Mouse (Mus musculus) MEL (cell line): ENCODE measurements around the gene Rnf34. TPM values are rescaled to one million over a fixed set of nuclear protein-coding genes. Genes with fewer than 3 reads are reported as not detected.

Experiments
- DNase-seq: peaks from one replicate; pipeline ENCODE4 v3.0.0; 2011; ENCODE audit warnings: low read depth, low spot score
- H3K27ac ChIP-seq: 2 replicates; pipeline ENCODE4 v1.5.1; 2012; ENCODE audit warnings: low read depth, mild to moderate bottlenecking, control low read depth, low read length, moderate library complexity; ENCODE audit not compliant: control insufficient read depth
- H3K27me3 ChIP-seq, 2 experiments: fragments of 150-350 bp in 1 of 2; sonication (generic) in 1 of 2; 2 replicates each; pipeline ENCODE4 v1.6.1; 2012; ENCODE audit warnings: low read length in 2 of 2, mild to moderate bottlenecking in 2 of 2, improper control_type of control experiment in 1 of 2, moderate library complexity in 1 of 2; ENCODE audit not compliant: insufficient read depth in 2 of 2, control insufficient read depth in 1 of 2
- H3K36me3 ChIP-seq, 2 experiments: 2 replicates each; pipeline ENCODE4 v1.6.1; 2012 to 2014; ENCODE audit warnings: low read length in 2 of 2, improper control_type of control experiment in 1 of 2, inconsistent platforms in 1 of 2, mild to moderate bottlenecking in 1 of 2; ENCODE audit not compliant: insufficient read depth in 2 of 2, control insufficient read depth in 1 of 2
- H3K4me1 ChIP-seq, 2 experiments: fragments of 150-350 bp in 1 of 2; sonication (generic) in 1 of 2; 2 replicates each; pipeline ENCODE4 v1.6.1; 2012; ENCODE audit warnings: low read length in 2 of 2, improper control_type of control experiment in 1 of 2, mild to moderate bottlenecking in 1 of 2; ENCODE audit not compliant: insufficient read depth in 2 of 2, control insufficient read depth in 1 of 2
- H3K4me3 ChIP-seq, 2 experiments: fragments of 150-350 bp in 1 of 2; sonication (generic) in 1 of 2; 2 replicates each; pipeline ENCODE4 v1.5.1; 2012; ENCODE audit warnings: low read depth in 2 of 2, low read length in 2 of 2, mild to moderate bottlenecking in 2 of 2, moderate library complexity in 2 of 2, control low read depth in 1 of 2, improper control_type of control experiment in 1 of 2; ENCODE audit not compliant: control insufficient read depth in 1 of 2, insufficient read depth in 1 of 2
- H3K79me2 ChIP-seq: 2 replicates; pipeline ENCODE4 v1.6.1; 2012; ENCODE audit warnings: mild to moderate bottlenecking, low read length, moderate library complexity; ENCODE audit not compliant: control insufficient read depth, poor library complexity, insufficient read depth
- H3K9ac ChIP-seq: 2 replicates; pipeline ENCODE4 v1.6.1; 2012; ENCODE audit warnings: low read depth, mild to moderate bottlenecking, control low read depth, low read length, moderate library complexity; ENCODE audit not compliant: control insufficient read depth, poor library complexity, severe bottlenecking
- H3K9me3 ChIP-seq: fragments of 150-350 bp; sonication (generic); replicated peaks from 2 replicates; pipeline ENCODE4 v1.6.1; 2012; ENCODE audit warnings: mild to moderate bottlenecking, low read length, improper control_type of control experiment, moderate library complexity; ENCODE audit not compliant: insufficient read depth
- CTCF ChIP-seq, 3 experiments: IDR thresholded peaks in 2 of 3; conservative IDR thresholded peaks in 1 of 3; 2 replicates each; pipeline ENCODE4 v1.5.1; 2011 to 2012; ENCODE audit warnings: low read length in 3 of 3, low read depth in 2 of 3, mild to moderate bottlenecking in 2 of 3, improper control_type of control experiment in 1 of 3, inconsistent platforms in 1 of 3, mixed read lengths in 1 of 3, moderate library complexity in 1 of 3; ENCODE audit not compliant: control insufficient read depth in 1 of 3, insufficient read depth in 1 of 3, poor library complexity in 1 of 3, severe bottlenecking in 1 of 3
- EP300 ChIP-seq, 2 experiments: IDR thresholded peaks; 2 replicates each; pipeline ENCODE4 v1.6.1; 2011; ENCODE audit warnings: improper control_type of control experiment in 2 of 2, low read length in 2 of 2, low read depth in 1 of 2, mild to moderate bottlenecking in 1 of 2
- ETS1 ChIP-seq: IDR thresholded peaks from 2 replicates; pipeline ENCODE4 v1.6.1; 2012; ENCODE audit warnings: low read depth, mild to moderate bottlenecking, inconsistent platforms, low read length, improper control_type of control experiment, moderate library complexity
- HCFC1 ChIP-seq: IDR thresholded peaks from 2 replicates; pipeline ENCODE4 v1.6.1; 2012; ENCODE audit warnings: low read depth, mild to moderate bottlenecking, inconsistent platforms, low read length, improper control_type of control experiment, moderate library complexity
- MAFK ChIP-seq: IDR thresholded peaks from 2 replicates; pipeline ENCODE4 v1.6.1; 2011; ENCODE audit warnings: low read depth, mild to moderate bottlenecking, low read length, improper control_type of control experiment, borderline replicate concordance
- MAZ ChIP-seq: IDR thresholded peaks from 2 replicates; pipeline ENCODE4 v1.6.1; 2012; ENCODE audit warnings: low read depth, mild to moderate bottlenecking, inconsistent platforms, low read length, improper control_type of control experiment
- MXI1 ChIP-seq: IDR thresholded peaks from 2 replicates; pipeline ENCODE4 v1.6.1; 2011; ENCODE audit warnings: mild to moderate bottlenecking, low read depth, low read length, improper control_type of control experiment
- MYB ChIP-seq: IDR thresholded peaks from 2 replicates; pipeline ENCODE4 v1.6.1; 2011; ENCODE audit warnings: mild to moderate bottlenecking, low read depth, low read length, improper control_type of control experiment
- NELFE ChIP-seq: IDR thresholded peaks from 2 replicates; pipeline ENCODE4 v1.6.1; 2011; ENCODE audit warnings: low read depth, low read length, improper control_type of control experiment
- POLR2A ChIP-seq, 2 experiments: IDR thresholded peaks; 2 replicates each; pipeline ENCODE4 v1.6.1; 2011 to 2012; ENCODE audit warnings: low read length in 2 of 2, mild to moderate bottlenecking in 2 of 2, control low read depth in 1 of 2, improper control_type of control experiment in 1 of 2, low read depth in 1 of 2, moderate library complexity in 1 of 2; ENCODE audit not compliant: control insufficient read depth in 1 of 2, insufficient read depth in 1 of 2, poor library complexity in 1 of 2
- POLR2AphosphoS5 ChIP-seq: IDR thresholded peaks from 2 replicates; pipeline ENCODE4 v1.6.1; 2012; ENCODE audit warnings: low read depth, borderline replicate concordance, mild to moderate bottlenecking, inconsistent platforms, low read length, moderate library complexity, mixed read lengths
- RAD21 ChIP-seq: IDR thresholded peaks from 2 replicates; pipeline ENCODE4 v1.6.1; 2011; ENCODE audit warnings: mild to moderate bottlenecking, low read depth, low read length, improper control_type of control experiment
- TAL1 ChIP-seq: IDR thresholded peaks from 2 replicates; pipeline ENCODE4 v1.6.1; 2012; ENCODE audit warnings: mild to moderate bottlenecking, inconsistent platforms, low read length, moderate library complexity, mixed read lengths
- TCF12 ChIP-seq: IDR thresholded peaks from 2 replicates; pipeline ENCODE4 v1.6.1; 2014; ENCODE audit warnings: low read depth, mild to moderate bottlenecking, inconsistent platforms, low read length, improper control_type of control experiment, moderate library complexity
- USF2 ChIP-seq, 2 experiments: IDR thresholded peaks; 2 replicates each; pipeline ENCODE4 v1.6.1; 2011 to 2012; ENCODE audit warnings: improper control_type of control experiment in 2 of 2, low read length in 2 of 2, borderline replicate concordance in 1 of 2, inconsistent platforms in 1 of 2, low read depth in 1 of 2, mild to moderate bottlenecking in 1 of 2; ENCODE audit not compliant: insufficient read depth in 1 of 2
- ZNF384 ChIP-seq: IDR thresholded peaks from 2 replicates; pipeline ENCODE4 v1.6.1; 2012; ENCODE audit warnings: low read depth, mild to moderate bottlenecking, inconsistent platforms, low read length, improper control_type of control experiment
- polyA plus RNA-seq, 2 experiments: library from polyadenylated mRNA; stranded (reverse) in 1 of 2; unstranded in 1 of 2; fragments of >175 nt in 1 of 2; fragments of >200 nt in 1 of 2; gene quantifications; 2 replicates each; pipeline versions ENCODE4 v1.2.1 to v1.2.4; 2012; ENCODE audit warnings: low replicate concordance in 2 of 2, low read depth in 1 of 2; ENCODE audit not compliant: insufficient read length in 2 of 2, insufficient read depth in 1 of 2, missing spikeins in 1 of 2
- total RNA-seq: library from RNA; depleted of rRNA; stranded (reverse); fragments of 300-350 nt; gene quantifications from 2 replicates; pipeline ENCODE4 v1.2.3, GENCODE M21; 2012

The Rnf34 gene
- total and polyA plus RNA-seq, 3 experiments: 14.8 to 27.4 TPM; not detected in 1

DNA sequence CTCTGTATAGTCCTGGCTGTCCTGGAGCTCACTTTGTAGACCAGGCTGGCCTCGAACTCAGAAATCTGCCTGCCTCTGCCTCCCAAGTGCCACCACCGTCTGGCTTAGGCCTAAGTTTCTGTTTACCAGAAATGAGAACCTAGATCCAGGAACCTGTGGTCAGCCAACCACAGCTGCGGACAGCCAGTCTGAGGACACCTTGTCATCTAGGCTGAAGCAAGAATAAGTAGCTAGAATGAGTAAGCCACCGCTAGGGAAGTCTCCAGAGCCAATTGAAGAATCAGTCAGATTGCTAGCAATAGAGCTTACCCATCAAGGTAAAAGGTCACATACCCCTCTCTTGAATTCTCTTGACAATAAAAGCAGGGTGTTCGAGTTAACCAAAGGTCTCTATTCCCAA lies 6.0 kb upstream of the Rnf34 start:
- H3K79me2 ChIP-seq: no peaks in the 10 kb centered on the region
- TF ChIP-seq HCFC1 (no peak), POLR2A (IDR thresholded peaks at IDR 0.05; ENCODE audit: control insufficient read depth in 1 of 2, insufficient read depth in 1 of 2, low read depth in 1 of 2, low read length in 2 of 2, poor library complexity in 1 of 2) (no peak)
- TF ChIP-seq, all 39 proteins: peak for 0
- H3K9ac ChIP-seq: no peak overlapping the region
- peaks cover 2 to 9% of the 10 kb centered on the region in 2 experiments; a peak in 3 of 4 replicates for H3K4me1 ChIP-seq
- H3K9me3 ChIP-seq: no peaks in the 10 kb centered on the region
- no peak for DNase-seq
- H3K27ac ChIP-seq: no peak overlapping the region
- H3K27me3 ChIP-seq: no peaks in the 10 kb centered on the region
- no peak overlapping the region for H3K4me3 ChIP-seq
- H3K36me3 ChIP-seq: peaks cover 0 to 9% of the 10 kb centered on the region in 2 experiments; a peak in 2 of 4 replicates

DNA sequence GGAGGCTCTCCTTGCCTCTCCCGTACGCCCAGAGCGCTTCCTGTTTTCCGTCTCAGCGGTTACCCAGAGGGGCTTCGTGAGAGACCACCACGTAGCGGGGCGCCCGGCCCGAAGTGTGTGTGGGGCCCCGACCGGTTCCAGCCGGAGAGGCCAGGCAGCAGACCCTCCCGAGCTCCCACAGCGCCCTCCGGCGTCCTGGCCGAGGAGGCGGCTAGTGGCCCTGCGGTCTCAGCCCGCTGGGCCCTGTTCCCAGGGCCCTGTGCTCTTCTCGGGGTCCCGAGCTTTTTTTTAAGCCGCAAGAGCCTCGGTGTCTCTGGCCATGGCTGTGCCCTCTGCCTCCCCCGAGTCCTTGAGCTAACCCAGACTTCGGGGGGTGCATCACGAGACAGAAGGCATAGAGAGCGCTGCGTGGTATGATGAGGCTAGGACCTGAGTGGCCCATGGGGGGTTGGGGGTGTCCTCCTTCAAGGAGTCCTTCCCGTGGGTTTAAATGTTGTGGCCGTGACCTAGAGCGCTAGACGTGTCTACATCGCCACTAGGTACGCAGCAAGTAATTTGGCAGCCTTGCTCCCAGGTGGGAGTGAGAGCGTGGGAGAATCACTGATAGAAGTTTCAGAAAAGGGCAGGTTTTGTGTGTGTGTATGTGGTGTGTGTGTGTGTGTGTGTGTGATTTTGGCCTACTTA lies 613 bp downstream of the Rnf34 start:
- DNase-seq: no peak
- TF ChIP-seq USF2 (IDR thresholded peaks at IDR 0.05; ENCODE audit: borderline replicate concordance in 1 of 2, insufficient read depth in 1 of 2, low read depth in 1 of 2, low read length in 2 of 2) (no peak), MAZ (0 out of 2 replicates have a peak, but pooled peaks have one; percentile 0), POLR2AphosphoS5 (0 out of 2 replicates have a peak, but pooled peaks have one; percentile 8), ZNF384 (no peak), TCF12 (no peak), TAL1 (no peak), ETS1 (no peak), MAFK (no peak), HCFC1 (no peak), EP300 (IDR thresholded peaks at IDR 0.05; ENCODE audit: low read depth in 1 of 2, low read length in 2 of 2) (no peak), RAD21 (no peak; the same call in 1 of the 2 replicates), MXI1 (0 out of 2 replicates have a peak, but pooled peaks have one; percentile 7), CTCF (IDR thresholded peaks at IDR 0.05 in 2 of 3, conservative IDR thresholded peaks at IDR 0.05 in 1 of 3; ENCODE audit: control insufficient read depth in 1 of 3, insufficient read depth in 1 of 3, low read depth in 2 of 3, low read length in 3 of 3, poor library complexity in 1 of 3, severe bottlenecking in 1 of 3) (peak in 2 of 3 experiments; percentile 33 to 45; a peak in 3 of 6 replicates), MYB (no peak), NELFE (no peak)
- H3K36me3 ChIP-seq: peaks cover 0 to 15% of the 10 kb centered on the region in 2 experiments; a peak in 2 of 4 replicates
- H3K79me2 ChIP-seq: peaks cover 16% of the 10 kb centered on the region
- H3K27me3 ChIP-seq: no peaks in the 10 kb centered on the region
- H3K9ac ChIP-seq: peak overlapping the region; percentile 91
- H3K4me3 ChIP-seq: peak overlapping the region; percentile 82 to 89
- H3K9me3 ChIP-seq: no peaks in the 10 kb centered on the region
- H3K4me1 ChIP-seq: peaks cover 5 to 13% of the 10 kb centered on the region in 2 experiments; a peak in 3 of 4 replicates
- peak overlapping the region; percentile 61 for H3K27ac ChIP-seq
